Mouse (Mus musculus) hindbrain, embryonic 16.5 days (tissue): ENCODE measurements around the gene Kcnq5. TPM values are rescaled to one million over a fixed set of nuclear protein-coding genes. Genes with fewer than 3 reads are reported as not detected.
"Not testable (repeated sequence)": the region's sequence is repeated elsewhere in the genome, so short reads cannot be mapped to it uniquely, and the experiment has no call there.

Experiments used
- ATAC-seq: fragments of 200-750 bp; cut with Nextera tagmentation; 2 replicates; pipeline ENCODE4 v1.8.0; 2017; ENCODE audit warnings: moderate TSS enrichment, moderate library complexity
- H3K27ac ChIP-seq: fragments of 300-500 bp; sonication (generic); 2 replicates; pipeline ENCODE4 v1.5.1; 2014; ENCODE audit warnings: low read depth, mild to moderate bottlenecking, control low read depth, low read length, moderate library complexity
- H3K27me3 ChIP-seq: fragments of 300-500 bp; sonication (generic); replicated peaks from 2 replicates; pipeline ENCODE4 v1.6.1; 2014; ENCODE audit warnings: low read length; ENCODE audit not compliant: control insufficient read depth, insufficient read depth
- H3K36me3 ChIP-seq: fragments of 300-500 bp; sonication (generic); 2 replicates; pipeline ENCODE4 v1.6.1; 2014; ENCODE audit warnings: mild to moderate bottlenecking, low read length, moderate library complexity, mixed read lengths; ENCODE audit not compliant: control insufficient read depth, insufficient read depth
- H3K4me1 ChIP-seq: fragments of 300-500 bp; sonication (generic); 2 replicates; pipeline ENCODE4 v1.6.1; 2014; ENCODE audit warnings: low read depth, low read length; ENCODE audit not compliant: control insufficient read depth, insufficient read depth
- H3K4me2 ChIP-seq: fragments of 300-500 bp; sonication (generic); 2 replicates; pipeline ENCODE4 v1.6.1; 2014; ENCODE audit warnings: mild to moderate bottlenecking, low read length, control low read depth, moderate library complexity
- H3K4me3 ChIP-seq: fragments of 300-500 bp; sonication (generic); 2 replicates; pipeline ENCODE4 v1.5.1; 2014; ENCODE audit warnings: mild to moderate bottlenecking, low read length, control low read depth, moderate library complexity
- H3K9ac ChIP-seq: fragments of 300-500 bp; sonication (generic); 2 replicates; pipeline ENCODE4 v1.6.1; 2014; ENCODE audit warnings: low read depth, mild to moderate bottlenecking, control low read depth, low read length, moderate library complexity
- H3K9me3 ChIP-seq: fragments of 300-500 bp; sonication (generic); 2 replicates; pipeline ENCODE4 v1.6.1; 2014; ENCODE audit warnings: mild to moderate bottlenecking, low read length, moderate library complexity; ENCODE audit not compliant: control insufficient read depth
- WGBS: fragments of 180-500 bp; shearing (Covaris S2); extraction: QIAGEN DNeasy Blood & Tissue Kit; methylation state at CpG from one replicate; pipeline ENCODE4 v1.1.7; 2014; 5-methylcytosine and 5-hydroxymethylcytosine counted together
- polyA plus RNA-seq: library from polyadenylated mRNA; unstranded; fragments of >200 nt; fragmentation: Nextera tagmentation; extraction: Ambion mirVana; gene quantifications from 2 replicates; pipeline ENCODE4 v1.2.1, GENCODE M21; 2015

Kcnq5 gene
- polyA plus RNA-seq, 1 experiment from 2014 or later = 2.6 TPM

DNA sequence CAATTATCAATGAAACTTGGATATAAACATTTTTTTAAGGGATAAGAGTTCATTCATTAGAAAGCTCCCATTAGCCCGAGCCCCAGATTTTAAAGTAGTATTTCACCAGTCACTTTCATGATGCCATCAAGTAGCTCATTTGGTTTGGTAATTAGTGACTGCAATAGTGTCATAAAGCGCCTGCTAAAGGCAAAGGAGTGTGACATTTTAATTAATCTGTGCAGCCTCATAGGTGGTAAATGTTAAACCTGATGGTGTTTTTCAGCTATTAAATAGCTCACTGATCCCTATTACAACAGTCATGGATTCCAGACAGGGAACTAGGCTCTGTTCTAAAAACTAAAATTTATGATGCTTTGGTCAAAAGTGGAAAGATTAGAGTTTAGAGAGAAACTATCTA lies 554.5 kb downstream of the Kcnq5 start:
- ATAC-seq = no peak
- Histone ChIP-seq H3K36me3 (no peaks in the 10 kb centered on the region), H3K9me3 (no peaks in the 10 kb centered on the region), H3K9ac (no peak overlapping the region), H3K4me2 (no peak overlapping the region), H3K27ac (no peak overlapping the region), H3K27me3 (no peaks in the 10 kb centered on the region), H3K4me3 (no peak overlapping the region), H3K4me1 (peaks cover 3% of the 10 kb centered on the region)
- 33% methylated on average over 2 of the region's 2 CpGs for WGBS

DNA sequence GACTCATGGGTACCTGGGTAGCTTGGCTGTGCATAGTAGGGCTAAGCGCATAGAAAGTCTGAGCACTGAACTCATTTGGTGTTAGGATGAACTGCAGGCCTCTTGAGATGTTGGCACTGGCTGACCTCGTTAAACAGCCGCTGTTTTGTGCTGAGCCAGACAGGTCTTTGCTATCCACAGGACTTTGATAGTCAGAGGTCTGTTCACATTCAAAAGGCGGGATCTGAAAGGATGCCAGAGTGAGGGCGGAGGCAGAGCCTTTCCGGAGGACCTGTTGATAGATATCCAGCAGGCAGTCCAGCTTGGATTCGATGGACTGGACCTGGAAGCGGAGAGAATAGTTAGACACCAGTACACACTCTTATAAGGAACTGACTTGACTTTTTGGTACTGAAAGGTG lies 558.9 kb downstream of the Kcnq5 start:
- Histone ChIP-seq H3K9ac (no peak overlapping the region), H3K4me3 (no peak overlapping the region), H3K27ac (no peak overlapping the region), H3K36me3 (no peaks in the 10 kb centered on the region), H3K4me2 (no peak overlapping the region), H3K4me1 (no peaks in the 10 kb centered on the region), H3K9me3 (no peaks in the 10 kb centered on the region), H3K27me3 (no peaks in the 10 kb centered on the region)
- 75% methylated on average over 8 of the region's 8 CpGs for WGBS
- no peak for ATAC-seq

DNA sequence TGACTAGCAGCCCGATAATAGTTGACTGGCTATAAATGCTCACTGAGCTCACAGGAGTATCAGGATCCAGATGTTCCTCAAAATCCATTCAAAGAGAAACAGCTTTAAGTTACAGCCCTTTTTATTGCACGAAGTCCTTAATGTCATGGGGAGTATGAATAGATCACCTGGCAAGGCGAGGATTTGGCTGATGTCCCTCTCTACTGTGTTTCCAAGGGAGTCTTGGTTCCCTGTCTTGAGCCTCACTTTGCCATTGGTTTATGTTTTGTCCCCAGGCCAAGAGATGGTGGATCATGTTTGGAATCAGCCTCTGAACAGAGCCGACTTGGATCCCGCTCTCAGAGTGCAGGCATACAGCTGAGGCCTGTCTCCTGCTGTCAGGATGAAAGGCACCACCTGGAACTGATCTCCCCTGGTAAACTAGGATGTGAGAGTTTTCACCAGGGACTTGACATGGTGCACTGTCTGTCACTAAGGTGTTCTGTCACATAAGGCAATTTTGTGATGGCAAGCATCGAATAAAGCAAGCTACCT lies 570.5 kb downstream of the Kcnq5 start:
- H3K27me3 ChIP-seq = no peaks in the 10 kb centered on the region
- H3K4me3 ChIP-seq = no peak overlapping the region
- no peak overlapping the region for H3K27ac ChIP-seq
- no peaks in the 10 kb centered on the region for H3K36me3 ChIP-seq
- H3K4me2 ChIP-seq = no peak overlapping the region
- H3K9ac ChIP-seq = no peak overlapping the region
- H3K4me1 ChIP-seq = no peaks in the 10 kb centered on the region
- no peaks in the 10 kb centered on the region for H3K9me3 ChIP-seq
- WGBS = 69% methylated on average over 6 of the region's 6 CpGs
- no peak for ATAC-seq

DNA sequence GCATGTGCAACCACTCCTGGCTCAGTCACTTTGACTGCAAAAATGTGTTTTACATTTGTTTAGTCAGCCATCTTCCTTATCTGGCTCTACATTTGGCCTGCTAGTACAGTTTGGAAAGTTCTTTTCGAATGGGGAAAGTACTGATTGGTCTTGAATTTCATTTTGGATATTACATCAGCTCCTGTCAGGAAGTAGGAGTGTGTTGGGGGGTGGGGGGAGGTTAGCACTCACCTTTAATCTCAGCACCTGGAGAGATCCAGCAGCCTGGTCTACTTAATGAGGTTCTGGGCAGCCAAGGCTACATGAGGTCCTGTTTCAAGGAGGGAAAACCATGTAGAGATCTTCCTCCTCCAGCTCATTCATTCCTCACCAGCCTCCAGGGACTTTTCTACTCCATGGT lies 578.5 kb downstream of the Kcnq5 start, which contains the start of gene Khdc1b:
Gene Khdc1b (plus strand): TSS at position 301 of the 400 bp plus-strand sequence.
- WGBS = 93% methylated on average over 1 of the region's 1 CpGs
- no peak for ATAC-seq

DNA sequence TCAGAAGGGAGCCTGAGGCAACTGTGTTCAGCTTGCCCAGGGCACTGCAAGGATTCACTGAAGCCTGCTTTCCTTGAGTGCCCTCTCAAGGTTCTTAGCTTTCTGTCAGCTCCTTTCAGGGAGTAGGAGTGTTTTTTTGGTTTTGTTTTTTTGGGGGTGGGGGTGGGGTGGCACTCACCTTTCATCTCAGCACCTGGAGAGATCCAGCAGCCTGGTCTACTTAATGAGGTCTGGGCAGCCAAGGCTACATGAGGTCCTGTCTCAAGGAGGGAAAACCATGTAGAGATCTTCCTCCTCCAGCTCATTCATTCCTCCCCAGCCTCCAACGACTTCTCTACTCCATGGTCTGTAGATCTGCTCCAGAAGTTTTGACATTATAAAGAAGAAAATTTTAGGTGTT lies 593.7 kb downstream of the Kcnq5 start, which contains the start of gene Khdc1c:
Gene Khdc1c (plus strand): TSS at position 301 of the 400 bp plus-strand sequence.
- H3K9me3 ChIP-seq, H3K27ac ChIP-seq, H3K27me3 ChIP-seq, H3K4me1 ChIP-seq, ATAC-seq, H3K4me3 ChIP-seq, H3K9ac ChIP-seq, H3K36me3 ChIP-seq, H3K4me2 ChIP-seq: not testable (repeated sequence)
- 89% methylated on average over 1 of the region's 1 CpGs for WGBS

More for the DNA sequence above, 578.5 kb downstream of the Kcnq5 start, which contains the start of gene Khdc1b:
- Histone ChIP-seq H3K9me3 (no peaks in the 10 kb centered on the region), H3K4me1 (no peaks in the 10 kb centered on the region), H3K4me2 (no peak within 1 kb of the TSS), H3K4me3 (no peak within 1 kb of the TSS), H3K36me3 (no peaks in the 10 kb centered on the region), H3K27ac (no peak within 1 kb of the TSS), H3K27me3 (no peaks in the 10 kb centered on the region), H3K9ac (no peak within 1 kb of the TSS)

DNA sequence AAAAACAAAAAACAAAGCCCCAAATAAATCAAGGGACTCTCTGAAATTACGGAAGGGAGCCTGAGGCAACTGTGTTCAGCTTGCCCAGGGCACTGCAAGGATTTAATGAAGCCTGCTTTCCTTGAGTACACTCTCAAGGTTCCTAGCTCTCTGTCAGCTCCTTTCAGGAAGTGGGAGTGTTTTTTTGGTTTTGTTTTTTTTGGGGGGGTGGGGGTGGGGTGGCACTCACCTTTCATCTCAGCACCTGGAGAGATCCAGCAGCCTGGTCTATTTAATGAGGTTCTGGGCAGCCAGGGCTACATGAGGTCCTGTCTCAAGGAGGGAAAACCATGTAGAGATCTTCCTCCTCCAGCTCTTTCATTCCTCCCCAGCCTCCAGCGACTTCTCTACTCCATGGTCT lies 612.4 kb downstream of the Kcnq5 start, which contains the start of gene Khdc1a:
Gene Khdc1a (plus strand): TSS at position 301 of the 400 bp plus-strand sequence.
- no peak within 1 kb of the TSS for H3K9ac ChIP-seq
- no peak within 1 kb of the TSS for H3K4me2 ChIP-seq
- no peak within 1 kb of the TSS for H3K4me3 ChIP-seq
- H3K4me1 ChIP-seq = no peaks in the 10 kb centered on the region
- no peaks in the 10 kb centered on the region for H3K27me3 ChIP-seq
- H3K36me3 ChIP-seq = no peaks in the 10 kb centered on the region
- H3K9me3 ChIP-seq = no peaks in the 10 kb centered on the region
- H3K27ac ChIP-seq = no peak within 1 kb of the TSS
- no peak for ATAC-seq
- WGBS = 91% methylated on average over 2 of the region's 2 CpGs
